Mouse (Mus musculus) hindbrain, embryonic 14.5 days (tissue): ENCODE data around the gene Tex12. TPM values are rescaled to one million over a fixed set of nuclear protein-coding genes. Genes with fewer than 3 reads are reported as not detected.

Experiments used
- ATAC-seq: fragments of 200-750 bp; cut with Nextera tagmentation; 2 replicates; pipeline ENCODE4 v1.8.0; 2017; ENCODE audit warnings: moderate number of reproducible peaks, mild to moderate bottlenecking, moderate TSS enrichment, moderate library complexity; ENCODE audit not compliant: low FRiP score
- DNase-seq: peaks from one replicate; pipeline ENCODE4 v3.0.0-alpha.2; 2015; ENCODE audit warnings: low spot score
- H3K27ac ChIP-seq: fragments of 300-500 bp; sonication (generic); 2 replicates; pipeline ENCODE4 v1.5.1; 2014; ENCODE audit warnings: mild to moderate bottlenecking, moderate library complexity
- H3K27me3 ChIP-seq: fragments of 300-500 bp; sonication (generic); 2 replicates; pipeline ENCODE4 v1.6.1; 2014; ENCODE audit warnings: mild to moderate bottlenecking, low read length, mixed read lengths; ENCODE audit not compliant: control insufficient read depth, insufficient read depth
- H3K36me3 ChIP-seq: fragments of 300-500 bp; sonication (generic); replicated peaks from 2 replicates; pipeline ENCODE4 v1.6.1; 2014; ENCODE audit not compliant: control insufficient read depth, insufficient read depth
- H3K4me1 ChIP-seq: fragments of 300-500 bp; sonication (generic); replicated peaks from 2 replicates; pipeline ENCODE4 v1.6.1; 2014; ENCODE audit warnings: antibody characterized with exemption, low read length, mixed read lengths; ENCODE audit not compliant: control insufficient read depth, insufficient read depth
- H3K4me2 ChIP-seq: fragments of 300-500 bp; sonication (generic); replicated peaks from 2 replicates; pipeline ENCODE4 v1.6.1; 2014; ENCODE audit warnings: mild to moderate bottlenecking, moderate library complexity
- H3K4me3 ChIP-seq: fragments of 300-500 bp; sonication (generic); replicated peaks from 2 replicates; pipeline ENCODE4 v1.5.1; 2014; ENCODE audit warnings: mild to moderate bottlenecking, low read length
- H3K9ac ChIP-seq: fragments of 300-500 bp; sonication (generic); 2 replicates; pipeline ENCODE4 v1.6.1; 2014
- H3K9me3 ChIP-seq: fragments of 300-500 bp; sonication (generic); 2 replicates; pipeline ENCODE4 v1.6.1; 2016; ENCODE audit warnings: low read length; ENCODE audit not compliant: control insufficient read depth
- WGBS: fragments of 180-500 bp; shearing (Covaris S2); extraction: QIAGEN DNeasy Blood & Tissue Kit; methylation state at CpG from one replicate; pipeline ENCODE4 v1.1.7; 2014; 5-methylcytosine and 5-hydroxymethylcytosine counted together
- polyA plus RNA-seq: library from polyadenylated mRNA; unstranded; fragments of >200 nt; fragmentation: Nextera tagmentation; extraction: Ambion mirVana; gene quantifications from 2 replicates; pipeline ENCODE4 v1.2.1, GENCODE M21; 2014

Gene Tex12
- polyA plus RNA-seq, 1 experiment from 2014 or later: not detected

DNA sequence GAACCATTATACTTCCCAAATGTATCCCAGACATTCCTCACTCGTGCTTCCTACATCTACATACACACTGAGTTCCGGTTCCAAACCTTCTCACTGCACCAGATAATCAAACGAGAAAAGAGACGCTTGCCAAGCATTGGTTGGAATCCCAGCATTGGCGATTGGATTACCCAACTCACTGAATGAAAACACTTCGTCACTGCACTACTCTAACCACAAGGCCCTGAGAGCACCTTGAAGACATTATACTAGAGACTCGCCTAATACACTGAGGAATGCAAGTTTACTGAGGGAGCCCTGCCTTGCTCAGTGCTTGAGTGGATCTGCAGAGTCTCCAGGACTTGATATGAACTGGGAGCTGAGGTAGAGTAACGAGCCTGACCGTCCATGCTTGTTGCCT lies 18.7 kb downstream of the Tex12 start:
- 81% methylated on average over 9 of the region's 9 CpGs for WGBS
- ATAC-seq: no peak

DNA sequence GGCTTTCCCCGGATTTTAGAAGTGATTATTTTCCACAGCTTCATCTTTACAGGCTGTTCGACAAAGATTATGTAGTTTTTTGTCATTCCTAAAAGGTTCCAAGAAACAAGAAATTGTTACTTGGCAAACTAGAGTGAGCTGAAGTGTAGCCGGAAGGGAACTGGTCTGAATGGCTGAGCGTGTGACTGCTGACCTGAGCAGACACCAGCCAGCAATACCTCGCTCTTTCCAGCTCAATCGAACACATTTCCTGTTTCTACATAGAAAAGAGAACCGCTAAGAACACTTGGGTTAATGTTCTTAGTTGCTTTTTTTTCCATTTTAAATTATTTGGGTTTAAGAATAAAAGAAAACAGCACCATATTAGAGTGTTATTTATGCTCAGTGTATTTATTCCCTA lies 21.0 kb downstream of the Tex12 start:
- H3K9me3 ChIP-seq: no peaks in the 10 kb centered on the region
- H3K4me3 ChIP-seq: no peak overlapping the region
- H3K36me3 ChIP-seq: no peaks in the 10 kb centered on the region
- H3K9ac ChIP-seq: no peak overlapping the region
- no peak for ATAC-seq
- H3K4me2 ChIP-seq: no peak overlapping the region
- H3K27ac ChIP-seq: no peak overlapping the region
- H3K4me1 ChIP-seq: no peaks in the 10 kb centered on the region
- 78% methylated on average over 7 of the region's 7 CpGs for WGBS
- no peak for DNase-seq
- no peaks in the 10 kb centered on the region for H3K27me3 ChIP-seq

More for the DNA sequence above, 18.7 kb downstream of the Tex12 start:
- Histone ChIP-seq H3K27ac (no peak overlapping the region), H3K4me1 (no peaks in the 10 kb centered on the region), H3K9ac (no peak overlapping the region), H3K4me3 (no peak overlapping the region), H3K4me2 (no peak overlapping the region), H3K36me3 (no peaks in the 10 kb centered on the region), H3K9me3 (no peaks in the 10 kb centered on the region), H3K27me3 (no peaks in the 10 kb centered on the region)
- no peak for DNase-seq

DNA sequence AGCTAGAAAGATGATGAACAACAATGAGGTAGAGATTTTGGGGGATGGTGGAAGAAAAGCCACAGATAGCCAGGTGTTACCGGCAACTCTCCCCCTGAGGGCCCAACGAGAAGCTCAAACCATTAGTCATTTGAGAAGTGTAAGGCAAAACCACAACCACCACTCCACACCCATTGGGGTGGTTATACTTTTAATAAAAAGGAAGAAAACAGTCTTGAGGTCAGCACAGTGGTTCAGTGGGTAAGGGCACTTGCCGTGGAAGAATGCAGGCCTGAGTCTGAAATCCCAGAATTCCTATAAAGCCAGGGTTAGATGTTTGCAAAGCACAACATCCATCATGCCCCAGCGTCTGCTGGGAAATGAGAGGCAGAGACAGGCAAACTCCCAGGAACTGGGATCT lies 23.8 kb downstream of the Tex12 start:
- H3K27ac ChIP-seq: no peak overlapping the region
- H3K4me1 ChIP-seq: no peaks in the 10 kb centered on the region
- no peaks in the 10 kb centered on the region for H3K27me3 ChIP-seq
- 84% methylated on average over 4 of the region's 4 CpGs for WGBS
- no peaks in the 10 kb centered on the region for H3K9me3 ChIP-seq
- H3K36me3 ChIP-seq: no peaks in the 10 kb centered on the region
- H3K4me2 ChIP-seq: no peak overlapping the region
- DNase-seq (no peak), ATAC-seq (no peak)
- no peak overlapping the region for H3K9ac ChIP-seq
- no peak overlapping the region for H3K4me3 ChIP-seq

DNA sequence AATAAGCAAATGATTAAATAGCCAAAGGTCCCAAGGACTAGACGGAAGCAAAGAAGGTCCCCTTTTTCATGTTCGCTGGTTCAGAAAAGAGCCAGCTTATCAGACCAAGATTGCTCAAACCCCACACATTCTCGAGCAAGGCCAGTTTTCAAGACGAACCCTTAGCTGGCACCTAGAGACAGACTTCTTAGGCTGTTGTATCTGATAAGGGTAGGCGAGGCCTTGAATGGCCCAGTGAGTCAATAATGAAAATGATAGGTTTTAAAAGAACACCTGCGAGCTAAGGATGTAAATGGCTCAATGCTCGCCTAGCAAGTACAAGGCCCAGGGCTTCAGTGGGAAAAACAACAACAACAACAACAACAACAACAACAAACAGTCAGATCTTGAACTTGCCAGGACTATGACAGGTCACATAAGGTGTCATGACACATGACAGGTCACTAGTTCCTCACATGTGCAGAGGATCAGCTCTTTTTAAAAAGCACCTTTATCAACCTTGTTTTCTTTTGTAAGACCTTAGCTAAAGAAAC lies 24.5 kb downstream of the Tex12 start:
- 88% methylated on average over 7 of the region's 7 CpGs for WGBS
- no peaks in the 10 kb centered on the region for H3K9me3 ChIP-seq
- H3K4me2 ChIP-seq: no peak overlapping the region
- H3K27ac ChIP-seq: no peak overlapping the region
- no peaks in the 10 kb centered on the region for H3K27me3 ChIP-seq
- no peaks in the 10 kb centered on the region for H3K4me1 ChIP-seq
- ATAC-seq (no peak), DNase-seq (no peak)
- H3K9ac ChIP-seq: no peak overlapping the region
- H3K36me3 ChIP-seq: no peaks in the 10 kb centered on the region
- H3K4me3 ChIP-seq: no peak overlapping the region

DNA sequence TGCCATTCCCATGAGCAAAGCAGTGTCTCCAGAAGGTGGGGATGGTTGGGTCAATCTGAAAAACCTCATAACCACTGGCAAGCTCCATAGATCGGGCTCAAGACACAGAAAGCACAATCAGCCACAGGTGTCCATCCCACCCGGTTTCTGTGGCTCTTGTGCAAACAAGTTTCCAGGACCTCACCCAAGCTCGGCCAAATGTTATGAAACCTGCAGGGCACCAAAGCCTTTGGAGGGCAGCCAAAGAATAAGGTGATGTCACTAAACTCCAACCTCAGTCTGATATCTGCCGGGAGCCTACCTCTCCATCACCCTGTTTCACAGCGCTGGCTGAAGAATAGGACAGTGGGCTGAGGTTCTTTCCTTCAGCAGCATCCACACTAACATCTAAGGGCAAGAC lies 25.2 kb downstream of the Tex12 start:
- Histone ChIP-seq H3K4me3 (no peak overlapping the region), H3K9ac (no peak overlapping the region), H3K9me3 (no peaks in the 10 kb centered on the region), H3K4me1 (no peaks in the 10 kb centered on the region), H3K27ac (no peak overlapping the region), H3K27me3 (no peaks in the 10 kb centered on the region), H3K4me2 (no peak overlapping the region), H3K36me3 (no peaks in the 10 kb centered on the region)
- DNase-seq (no peak), ATAC-seq (no peak)
- WGBS: 87% methylated on average over 5 of the region's 5 CpGs

DNA sequence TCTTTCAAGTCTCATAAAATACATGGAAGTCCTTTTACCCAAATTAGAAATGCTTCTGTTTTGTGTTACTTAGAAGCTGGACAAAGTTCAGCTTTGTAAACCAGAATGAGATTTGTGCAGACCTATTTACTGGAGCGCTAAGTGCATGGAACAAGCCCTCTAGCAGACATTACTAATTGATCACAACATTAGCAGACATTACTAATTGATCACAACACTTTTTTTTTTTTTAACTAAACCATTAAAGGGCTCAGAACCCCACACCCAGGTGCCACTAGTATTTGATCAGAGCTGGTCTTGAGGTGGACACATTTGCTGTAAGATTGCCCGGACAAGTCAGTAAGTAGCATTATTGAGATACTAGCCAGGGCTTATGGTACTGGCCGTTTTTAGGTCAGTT lies 27.3 kb downstream of the Tex12 start:
- no peaks in the 10 kb centered on the region for H3K9me3 ChIP-seq
- no peaks in the 10 kb centered on the region for H3K27me3 ChIP-seq
- no peaks in the 10 kb centered on the region for H3K36me3 ChIP-seq
- H3K4me2 ChIP-seq: no peak overlapping the region
- WGBS: 80% methylated on average over 3 of the region's 3 CpGs
- H3K4me3 ChIP-seq: no peak overlapping the region
- ATAC-seq (no peak), DNase-seq (no peak)
- H3K9ac ChIP-seq: no peak overlapping the region
- H3K4me1 ChIP-seq: no peaks in the 10 kb centered on the region
- H3K27ac ChIP-seq: no peak overlapping the region

DNA sequence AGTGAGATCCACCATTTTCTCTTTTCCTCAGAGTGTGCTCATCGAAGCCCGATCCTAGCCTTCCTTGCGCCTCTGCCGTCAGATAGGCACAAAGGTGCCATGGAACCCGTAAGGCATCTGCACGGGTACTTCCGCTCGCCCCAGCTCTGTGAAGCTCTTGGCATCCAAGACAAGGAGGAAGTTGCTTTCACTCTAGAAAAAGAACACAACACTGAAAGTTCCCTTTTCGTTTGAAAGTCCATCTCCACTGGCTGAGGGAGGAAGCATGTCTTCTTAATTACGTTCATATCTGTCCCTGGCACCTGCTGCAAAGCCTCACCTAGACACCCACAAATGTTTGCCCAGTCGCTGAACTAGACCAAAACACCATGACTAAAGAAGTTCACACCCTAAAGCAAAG lies 27.8 kb downstream of the Tex12 start:
- Histone ChIP-seq H3K4me1 (no peaks in the 10 kb centered on the region), H3K9me3 (no peaks in the 10 kb centered on the region), H3K27ac (no peak overlapping the region), H3K36me3 (no peaks in the 10 kb centered on the region), H3K4me3 (no peak overlapping the region), H3K9ac (no peak overlapping the region), H3K4me2 (no peak overlapping the region), H3K27me3 (no peaks in the 10 kb centered on the region)
- DNase-seq (no peak), ATAC-seq (no peak)
- WGBS: 85% methylated on average over 11 of the region's 11 CpGs

DNA sequence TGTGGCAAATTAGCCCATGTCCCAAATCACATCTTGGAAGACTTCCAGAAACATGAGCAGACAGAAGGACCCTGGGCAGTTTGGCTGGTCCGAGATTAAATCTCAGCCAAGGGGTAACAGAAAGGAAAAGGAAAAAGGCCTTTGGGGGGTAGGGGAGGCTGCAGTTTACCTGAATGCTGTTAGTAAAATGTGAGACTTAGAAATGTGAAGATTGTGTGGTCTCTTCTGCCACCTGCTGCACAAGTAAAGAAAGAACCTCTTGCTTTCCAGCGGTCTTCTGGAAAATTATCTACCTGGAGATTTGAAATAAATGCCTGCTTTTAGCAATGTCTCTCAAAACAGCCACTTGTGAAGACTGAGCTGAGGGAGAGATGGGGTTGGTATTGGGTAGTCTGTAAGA lies 30.2 kb downstream of the Tex12 start:
- ATAC-seq (no peak), DNase-seq (peak; percentile 69)
- no peaks in the 10 kb centered on the region for H3K27me3 ChIP-seq
- H3K4me3 ChIP-seq: no peak overlapping the region
- H3K9ac ChIP-seq: no peak overlapping the region
- no peaks in the 10 kb centered on the region for H3K9me3 ChIP-seq
- WGBS: 47% methylated on average over 2 of the region's 2 CpGs
- H3K27ac ChIP-seq: no peak overlapping the region
- H3K4me2 ChIP-seq: no peak overlapping the region
- peaks cover 7% of the 10 kb centered on the region for H3K4me1 ChIP-seq
- no peaks in the 10 kb centered on the region for H3K36me3 ChIP-seq

DNA sequence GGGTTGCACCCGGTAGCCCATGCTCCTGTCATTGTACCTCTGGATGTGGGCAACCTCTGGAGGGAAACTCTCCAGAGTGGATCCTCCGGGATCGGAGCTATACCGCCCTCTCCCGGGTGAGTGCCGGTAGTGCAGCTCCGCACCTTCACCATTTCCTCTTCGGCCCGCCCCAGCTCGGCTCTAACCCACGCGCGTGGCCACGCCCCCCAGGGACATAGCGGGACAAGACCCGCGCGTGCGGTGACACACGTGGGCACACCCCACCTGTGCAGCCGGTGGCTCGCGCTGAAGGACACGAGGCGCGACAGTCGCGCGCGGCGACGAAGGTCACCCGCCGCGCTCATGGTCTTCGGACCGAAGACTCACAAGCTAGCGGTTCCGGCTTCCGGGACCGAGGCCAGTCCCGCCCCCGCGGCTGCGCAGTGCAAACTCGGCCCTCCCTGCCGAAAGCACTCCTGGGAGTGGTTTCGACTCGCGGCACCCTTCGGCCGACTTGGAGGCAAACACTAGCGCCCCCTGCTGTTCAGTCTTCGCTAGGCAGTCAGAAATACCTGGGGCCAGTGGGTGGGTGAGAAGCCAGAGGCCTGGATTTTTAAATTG lies 32.7 kb downstream of the Tex12 start, which contains the start of gene Pts:
Gene Pts, minus strand, starts transcription at position 432 of the 600 bp plus-strand sequence.
- H3K27ac ChIP-seq: peak within 1 kb of the TSS; percentile 82
- no peaks in the 10 kb centered on the region for H3K36me3 ChIP-seq
- H3K4me2 ChIP-seq: peak within 1 kb of the TSS; percentile 58
- H3K4me3 ChIP-seq: peak within 1 kb of the TSS; percentile 65
- peak; percentile 98 for ATAC-seq
- H3K27me3 ChIP-seq: no peaks in the 10 kb centered on the region
- under 1% methylated on average over 54 of the region's 54 CpGs for WGBS
- peaks cover 7% of the 10 kb centered on the region for H3K4me1 ChIP-seq
- H3K9me3 ChIP-seq: no peaks in the 10 kb centered on the region
- H3K9ac ChIP-seq: peak within 1 kb of the TSS; percentile 71
- DNase-seq: peak; percentile 98

DNA sequence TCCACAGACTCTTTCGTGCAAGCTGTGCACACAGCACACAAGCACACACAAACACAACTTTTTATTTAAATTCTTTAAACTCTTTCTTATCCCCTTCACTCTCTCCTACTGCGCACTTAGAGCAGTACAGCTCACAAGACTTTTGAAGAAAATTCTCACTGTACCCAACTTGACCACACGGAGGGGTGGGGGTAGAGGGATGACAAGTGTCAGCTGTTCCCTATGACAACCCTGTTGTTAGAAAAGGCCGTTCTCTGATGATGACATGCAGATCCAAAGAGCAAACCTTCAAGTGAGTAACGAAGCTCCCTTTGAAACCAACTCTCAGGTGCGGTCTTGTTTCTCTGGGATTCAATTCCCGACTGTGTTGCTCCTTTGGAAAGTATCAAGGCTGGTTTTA lies 33.3 kb downstream of the Tex12 start:
- Histone ChIP-seq H3K4me1 (peaks cover 7% of the 10 kb centered on the region), H3K27me3 (no peaks in the 10 kb centered on the region), H3K36me3 (no peaks in the 10 kb centered on the region), H3K4me2 (peak overlapping the region; percentile 58), H3K4me3 (peak overlapping the region; percentile 65), H3K27ac (no peak overlapping the region), H3K9ac (peak overlapping the region; percentile 71), H3K9me3 (no peaks in the 10 kb centered on the region)
- ATAC-seq (no peak; the same call in 1 of the 2 replicates), DNase-seq (no peak)
- 51% methylated on average over 7 of the region's 7 CpGs for whole genome bisulfite sequencing
